Mouse (Mus musculus) midbrain, embryonic 10.5 days (tissue): ENCODE measurements around the gene Phf23. TPM values are rescaled to one million over a fixed set of nuclear protein-coding genes. Genes with fewer than 3 reads are reported as not detected.

ENCODE experiments used
- DNase-seq: peaks from one replicate; pipeline ENCODE4 v3.0.0-alpha.2; 2017; ENCODE audit warnings: low spot score
- H3K27ac ChIP-seq: fragments of 300-500 bp; sonication (generic); replicated peaks from 2 replicates; pipeline ENCODE4 v1.5.1; 2016; ENCODE audit warnings: mild to moderate bottlenecking
- H3K27me3 ChIP-seq: fragments of 300-500 bp; sonication (generic); 2 replicates; pipeline ENCODE4 v1.6.1; 2016; ENCODE audit warnings: low read depth, mild to moderate bottlenecking; ENCODE audit not compliant: poor library complexity, severe bottlenecking
- H3K36me3 ChIP-seq: fragments of 300-500 bp; sonication (generic); 2 replicates; pipeline ENCODE4 v1.6.1; 2016; ENCODE audit warnings: mild to moderate bottlenecking, moderate library complexity
- H3K4me1 ChIP-seq: fragments of 300-500 bp; sonication (generic); 2 replicates; pipeline ENCODE4 v1.6.1; 2016
- H3K4me3 ChIP-seq: fragments of 300-500 bp; sonication (generic); 2 replicates; pipeline ENCODE4 v1.5.1; 2016; ENCODE audit warnings: mild to moderate bottlenecking, moderate library complexity
- H3K9me3 ChIP-seq: fragments of 300-500 bp; sonication (generic); replicated peaks from 2 replicates; pipeline ENCODE4 v1.6.1; 2016; ENCODE audit warnings: mild to moderate bottlenecking
- WGBS: fragments of 180-500 bp; shearing (Covaris S2); methylation state at CpG from one replicate; pipeline ENCODE4 v1.1.7; 2016; 5-methylcytosine and 5-hydroxymethylcytosine counted together
- polyA plus RNA-seq: library from polyadenylated mRNA; unstranded; fragments of >200 nt; fragmentation: Nextera tagmentation; extraction: Ambion mirVana; gene quantifications from 2 replicates; pipeline ENCODE4 v1.2.1, GENCODE M21; 2016

Phf23 gene
- polyA plus RNA-seq, 1 experiment from 2014 or later: 95.1 TPM

- H3K27me3 ChIP-seq: peaks cover 55% of the 10 kb centered on the region
- no peak overlapping the region for H3K4me3 ChIP-seq
- peaks cover 18% of the 10 kb centered on the region for H3K4me1 ChIP-seq
- 54% methylated on average over 5 of the region's 5 CpGs for WGBS
- no peaks in the 10 kb centered on the region for H3K36me3 ChIP-seq
- DNase-seq: no peak
- no peaks in the 10 kb centered on the region for H3K9me3 ChIP-seq
- no peak overlapping the region for H3K27ac ChIP-seq
Observed at GRCm38 (mm10) chr11:69961841-69962240, 33.7 kb upstream of the Phf23 start.

- WGBS: 10% methylated on average over 24 of the region's 24 CpGs
- Histone ChIP-seq H3K4me1 (peaks cover 19% of the 10 kb centered on the region), H3K9me3 (no peaks in the 10 kb centered on the region), H3K36me3 (peaks cover 23% of the 10 kb centered on the region), H3K27me3 (peaks cover 74% of the 10 kb centered on the region), H3K4me3 (peak within 1 kb of the TSS; percentile 35), H3K27ac (no peak within 1 kb of the TSS)
- no peak for DNase-seq
Observed at GRCm38 (mm10) chr11:69964650-69965270, 30.8 kb upstream of the Phf23 start, which contains the start of gene Cldn7. Cldn7 (plus strand) TSS chr11:69964779.

- WGBS: 2% methylated on average over 49 of the region's 49 CpGs
- peaks cover 74% of the 10 kb centered on the region for H3K27me3 ChIP-seq
- no peak for DNase-seq
- H3K36me3 ChIP-seq: peaks cover 30% of the 10 kb centered on the region
- H3K4me3 ChIP-seq: peak overlapping the region; percentile 40
- H3K9me3 ChIP-seq: no peaks in the 10 kb centered on the region
- H3K27ac ChIP-seq: no peak overlapping the region
- H3K4me1 ChIP-seq: peaks cover 19% of the 10 kb centered on the region
Observed at GRCm38 (mm10) chr11:69965271-69966005, 30.1 kb upstream of the Phf23 start.

GRCm38 (mm10) chr11:69966006-69966859 lies 29.3 kb upstream of the Phf23 start:
- Histone ChIP-seq H3K36me3 (peaks cover 36% of the 10 kb centered on the region), H3K4me3 (peak overlapping the region; percentile 40), H3K4me1 (peaks cover 19% of the 10 kb centered on the region), H3K27me3 (peaks cover 74% of the 10 kb centered on the region), H3K9me3 (no peaks in the 10 kb centered on the region), H3K27ac (peak overlapping the region; percentile 55; the same call in 1 of the 2 replicates)
- WGBS: 3% methylated on average over 59 of the region's 59 CpGs
- DNase-seq: peak; percentile 41

GRCm38 (mm10) chr11:69966860-69967517 lies 28.6 kb upstream of the Phf23 start:
- Histone ChIP-seq H3K36me3 (peaks cover 43% of the 10 kb centered on the region), H3K4me3 (peak overlapping the region; percentile 40), H3K27ac (peak overlapping the region; percentile 55; the same call in 1 of the 2 replicates), H3K27me3 (peaks cover 68% of the 10 kb centered on the region), H3K4me1 (peaks cover 19% of the 10 kb centered on the region), H3K9me3 (no peaks in the 10 kb centered on the region)
- DNase-seq: no peak
- WGBS: 39% methylated on average over 17 of the region's 17 CpGs

- no peaks in the 10 kb centered on the region for H3K9me3 ChIP-seq
- no peak overlapping the region for H3K27ac ChIP-seq
- H3K27me3 ChIP-seq: peaks cover 50% of the 10 kb centered on the region
- H3K36me3 ChIP-seq: peaks cover 61% of the 10 kb centered on the region
- H3K4me3 ChIP-seq: no peak overlapping the region
- 89% methylated on average over 4 of the region's 4 CpGs for WGBS
- DNase-seq: no peak
- H3K4me1 ChIP-seq: peaks cover 19% of the 10 kb centered on the region
Observed at GRCm38 (mm10) chr11:69968793-69969192, 26.8 kb upstream of the Phf23 start.

- H3K36me3 ChIP-seq: peaks cover 76% of the 10 kb centered on the region
Observed at GRCm38 (mm10) chr11:69970222-69970621, 25.4 kb upstream of the Phf23 start.

GRCm38 (mm10) chr11:69970775-69971174 lies 24.8 kb upstream of the Phf23 start:
- peaks cover 12% of the 10 kb centered on the region for H3K4me1 ChIP-seq
- WGBS: 84% methylated on average over 3 of the region's 3 CpGs
- DNase-seq: no peak
- H3K9me3 ChIP-seq: no peaks in the 10 kb centered on the region
- no peak overlapping the region for H3K27ac ChIP-seq
- H3K36me3 ChIP-seq: peaks cover 81% of the 10 kb centered on the region
- H3K27me3 ChIP-seq: peaks cover 30% of the 10 kb centered on the region
- H3K4me3 ChIP-seq: no peak overlapping the region

More at GRCm38 (mm10) chr11:69970222-69970621, 25.4 kb upstream of the Phf23 start:
- no peaks in the 10 kb centered on the region for H3K9me3 ChIP-seq
- DNase-seq: no peak
- peaks cover 16% of the 10 kb centered on the region for H3K4me1 ChIP-seq
- no peak overlapping the region for H3K27ac ChIP-seq
- 94% methylated on average over 6 of the region's 6 CpGs for WGBS
- peaks cover 36% of the 10 kb centered on the region for H3K27me3 ChIP-seq
- H3K4me3 ChIP-seq: no peak overlapping the region

- no peak overlapping the region for H3K4me3 ChIP-seq
- no peaks in the 10 kb centered on the region for H3K27me3 ChIP-seq
- H3K4me1 ChIP-seq: peaks cover 13% of the 10 kb centered on the region
- no peak overlapping the region for H3K27ac ChIP-seq
- no peaks in the 10 kb centered on the region for H3K9me3 ChIP-seq
- 92% methylated on average over 2 of the region's 2 CpGs for WGBS
- no peak for DNase-seq
- peaks cover 88% of the 10 kb centered on the region for H3K36me3 ChIP-seq
Observed at GRCm38 (mm10) chr11:69974907-69975306, 20.7 kb upstream of the Phf23 start.

- Histone ChIP-seq H3K4me1 (peaks cover 15% of the 10 kb centered on the region), H3K4me3 (no peak overlapping the region), H3K36me3 (peaks cover 77% of the 10 kb centered on the region), H3K9me3 (no peaks in the 10 kb centered on the region), H3K27ac (no peak overlapping the region), H3K27me3 (no peaks in the 10 kb centered on the region)
- WGBS: 87% methylated on average over 4 of the region's 4 CpGs
- DNase-seq: no peak
Observed at GRCm38 (mm10) chr11:69976271-69976670, 19.3 kb upstream of the Phf23 start.

- DNase-seq: no peak
- Histone ChIP-seq H3K36me3 (peaks cover 62% of the 10 kb centered on the region), H3K4me1 (peaks cover 39% of the 10 kb centered on the region), H3K4me3 (peak overlapping the region; percentile 99), H3K27ac (peak overlapping the region; percentile 99), H3K27me3 (no peaks in the 10 kb centered on the region), H3K9me3 (no peaks in the 10 kb centered on the region)
- 4% methylated on average over 16 of the region's 16 CpGs for WGBS
Observed at GRCm38 (mm10) chr11:69979827-69980195, 15.8 kb upstream of the Phf23 start.
